Mouse (Mus musculus): ENCODE results near the gene Robo3.

Robo3 gene

DNA sequence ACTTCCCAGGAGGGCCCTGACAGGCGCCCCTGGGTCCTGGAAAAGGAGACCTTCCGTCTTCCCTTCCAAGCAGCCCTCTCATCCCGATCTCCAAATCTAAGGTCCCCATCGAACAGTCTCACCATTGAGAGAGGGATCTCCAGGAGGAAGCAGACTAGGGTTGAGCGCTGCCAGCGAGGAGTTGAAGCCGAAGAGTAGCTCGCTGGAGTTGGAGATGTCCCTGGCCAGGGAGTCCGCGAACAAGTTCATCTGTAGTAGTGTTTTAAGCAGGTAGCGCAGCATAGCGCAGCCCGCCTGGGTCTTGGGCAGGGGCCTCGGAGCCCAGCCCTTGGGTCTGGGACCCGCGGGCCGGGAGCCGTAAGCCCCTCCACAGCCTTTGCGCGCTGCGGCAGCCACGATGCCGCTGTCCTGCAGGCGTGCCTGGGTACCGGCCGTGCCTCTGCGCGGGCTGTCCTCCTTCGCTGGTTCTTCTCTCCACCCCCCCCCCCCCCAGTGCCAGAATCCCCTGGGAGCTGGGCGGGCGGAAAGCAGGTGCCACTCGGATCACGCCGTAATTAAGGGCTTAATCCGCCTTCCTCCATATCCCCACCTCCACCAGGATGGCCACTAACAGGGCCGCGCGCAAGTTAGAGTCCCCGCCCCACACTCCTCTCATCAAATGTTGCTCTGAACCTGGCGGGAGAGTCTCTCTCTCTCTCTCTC lies at the start of gene Robo3:
Gene Robo3 (minus strand): TSS at position 527 of the 702 bp plus-strand sequence.
- no peak for DNase-seq

DNA sequence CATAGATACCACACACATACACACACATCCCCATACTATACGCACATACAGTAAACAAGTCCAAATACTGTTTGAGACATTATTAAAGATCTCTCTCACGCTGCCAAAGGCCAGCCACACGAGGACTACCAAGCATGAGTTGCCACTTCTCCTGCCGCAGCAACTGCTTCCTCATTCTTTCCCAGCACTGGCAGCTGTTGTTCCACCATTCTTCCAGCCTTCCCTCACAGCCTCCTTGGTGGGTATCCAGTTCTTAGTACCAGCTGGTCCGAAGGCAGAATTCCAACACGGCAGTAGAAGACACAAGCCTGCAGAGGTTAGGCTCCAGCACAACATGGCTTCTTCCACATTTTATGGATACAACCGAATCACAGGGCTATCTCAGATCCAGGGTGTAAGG lies 41.9 kb upstream of the Robo3 start:
- DNase-seq, result no peak

DNA sequence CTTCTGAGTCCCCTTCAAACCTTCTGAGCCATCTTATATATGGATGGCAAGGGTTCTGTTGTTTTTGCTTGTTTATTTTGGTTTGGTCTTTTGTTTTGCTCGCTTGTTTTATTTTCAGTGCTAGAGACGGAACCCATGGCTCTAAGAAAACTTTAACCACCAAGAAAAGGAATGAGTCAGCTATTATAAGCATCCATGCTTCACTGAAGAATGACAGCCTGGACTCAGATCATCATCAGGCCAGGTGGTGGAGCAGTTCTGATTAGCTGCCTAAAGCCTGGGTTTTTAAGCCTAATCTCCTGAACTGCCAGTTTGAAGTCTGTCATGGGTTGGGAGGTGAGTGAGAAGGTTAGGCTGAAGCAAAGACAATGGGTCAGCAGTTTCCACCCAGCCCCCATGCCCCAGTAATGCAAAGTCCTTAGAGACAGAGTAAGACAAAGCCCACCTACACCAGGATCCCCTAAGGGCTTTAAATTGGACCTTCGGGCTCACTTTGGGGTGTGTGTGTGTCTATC lies 40.6 kb upstream of the Robo3 start:
- no peak for DNase-seq

DNA sequence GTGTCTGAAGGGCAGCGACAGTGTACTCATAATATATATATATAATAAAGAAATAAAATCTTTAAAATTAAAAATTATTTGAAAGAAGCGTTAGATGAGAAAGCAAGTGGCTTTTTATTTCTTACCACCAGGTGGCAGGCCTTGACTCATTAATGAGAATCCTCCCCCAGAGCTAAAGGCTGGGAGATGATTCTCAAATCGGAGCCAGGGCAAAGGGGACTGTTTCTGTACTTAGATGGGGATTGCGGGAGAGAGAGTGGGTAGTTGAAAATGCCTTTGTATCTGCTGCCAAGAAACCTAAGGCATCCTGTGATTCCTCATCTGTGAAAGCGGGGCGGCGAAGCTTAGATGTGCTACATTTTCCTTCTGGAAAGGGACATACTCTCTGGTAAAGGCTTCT lies 29.7 kb upstream of the Robo3 start:
- DNase-seq, result peak; percentile 65

DNA sequence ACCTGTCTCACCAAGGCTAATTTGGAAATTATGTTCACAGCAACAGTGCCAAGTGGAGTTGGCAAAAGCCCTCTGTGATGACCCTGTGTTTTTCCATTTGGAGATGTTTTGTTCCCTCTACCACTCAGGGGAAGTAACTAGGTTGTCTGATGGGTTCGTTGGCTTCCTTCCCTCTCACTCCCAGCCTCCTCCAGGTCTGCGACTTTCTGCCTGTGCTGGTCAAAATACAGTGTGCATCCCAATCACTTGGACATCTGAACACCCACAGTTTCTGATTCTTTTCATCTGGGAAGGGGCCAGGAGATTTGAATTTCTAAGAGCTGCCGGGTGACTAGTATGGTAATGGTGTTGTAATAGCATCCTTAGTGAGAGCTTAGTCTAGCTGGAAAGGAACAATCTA lies 28.5 kb upstream of the Robo3 start:
- no peak for DNase-seq

DNA sequence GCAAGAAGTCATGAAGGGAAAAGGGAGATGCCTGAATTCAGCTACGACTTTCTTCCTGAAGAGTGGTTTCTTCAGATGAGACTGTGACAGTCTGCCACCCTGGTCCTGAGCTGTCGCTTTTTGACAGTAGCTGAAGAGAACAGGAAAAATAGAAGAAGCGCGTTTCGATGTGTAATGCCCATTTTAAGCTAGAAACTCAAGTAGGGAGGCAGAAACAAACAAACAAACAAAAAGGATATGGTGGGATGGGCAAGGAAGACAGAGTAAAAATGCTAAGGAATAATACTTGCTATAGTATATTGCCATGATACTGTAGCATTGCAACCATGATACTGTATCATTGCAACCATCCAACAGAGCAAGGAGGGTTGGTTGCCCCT lies 27.9 kb upstream of the Robo3 start:
- DNase-seq, result no peak

DNA sequence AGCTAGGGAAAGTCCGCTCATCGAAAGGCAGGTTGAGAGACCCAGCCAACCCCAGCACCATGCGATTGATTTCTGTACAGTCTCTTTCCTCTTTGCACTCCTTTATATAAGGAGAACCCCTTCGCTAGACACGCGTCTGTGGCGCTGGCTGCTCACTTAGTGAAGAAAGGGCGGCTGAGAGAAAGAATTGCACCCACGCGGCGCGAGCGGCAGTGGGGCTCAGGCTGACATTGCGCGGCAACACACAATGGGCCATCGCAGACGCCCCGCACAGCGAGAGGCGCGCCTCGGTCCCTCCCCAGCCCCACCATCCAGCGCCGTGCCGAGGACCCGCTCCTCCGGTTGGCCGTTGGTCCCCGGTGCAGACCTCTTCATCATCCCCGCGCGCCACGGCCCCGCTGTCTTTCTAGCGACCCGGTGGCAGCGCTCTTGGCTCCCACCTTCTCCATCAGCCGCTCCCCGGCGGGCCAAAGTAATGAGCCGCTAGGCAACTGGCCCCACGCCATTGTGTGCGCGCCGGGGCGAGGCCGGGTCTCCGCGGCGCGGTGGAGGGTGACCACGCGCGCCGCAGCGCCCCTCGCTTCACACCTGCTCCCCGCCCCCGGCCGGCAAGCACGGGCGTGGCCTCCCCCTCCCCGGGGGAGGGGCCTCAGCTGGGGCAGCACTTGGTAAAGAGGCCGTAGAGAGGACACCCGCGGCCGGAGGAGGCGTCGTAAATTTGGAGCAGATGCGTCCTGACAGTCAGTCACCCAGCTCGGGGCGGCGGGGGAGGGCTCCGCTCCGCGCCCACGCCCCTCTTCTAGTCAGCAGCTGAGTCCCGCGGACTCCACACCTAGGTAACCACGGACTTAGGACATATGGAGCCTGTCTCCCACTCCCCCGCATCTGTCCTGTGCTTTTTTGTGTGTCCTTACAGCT lies 27.3 kb upstream of the Robo3 start:
- peak; percentile 47 for DNase-seq

DNA sequence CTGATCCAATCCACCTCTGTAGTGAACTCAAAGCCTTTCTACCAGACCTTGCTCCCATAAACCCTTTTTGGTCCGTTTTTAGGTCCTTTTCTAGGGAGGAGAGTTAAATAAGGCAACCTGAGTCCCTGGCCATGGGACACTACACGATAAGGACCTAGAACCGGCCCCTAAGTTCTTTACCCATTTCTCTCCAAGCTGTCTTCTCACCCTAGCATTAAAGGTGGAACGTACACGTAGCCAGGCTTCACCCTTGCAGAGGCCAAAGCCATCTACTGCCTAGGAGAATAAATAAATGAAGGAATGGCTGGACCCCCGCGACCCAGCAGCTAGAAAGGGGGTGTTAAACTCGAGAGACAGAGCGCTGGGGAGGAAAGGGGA lies 26.6 kb upstream of the Robo3 start:
- no peak for DNase-seq

DNA sequence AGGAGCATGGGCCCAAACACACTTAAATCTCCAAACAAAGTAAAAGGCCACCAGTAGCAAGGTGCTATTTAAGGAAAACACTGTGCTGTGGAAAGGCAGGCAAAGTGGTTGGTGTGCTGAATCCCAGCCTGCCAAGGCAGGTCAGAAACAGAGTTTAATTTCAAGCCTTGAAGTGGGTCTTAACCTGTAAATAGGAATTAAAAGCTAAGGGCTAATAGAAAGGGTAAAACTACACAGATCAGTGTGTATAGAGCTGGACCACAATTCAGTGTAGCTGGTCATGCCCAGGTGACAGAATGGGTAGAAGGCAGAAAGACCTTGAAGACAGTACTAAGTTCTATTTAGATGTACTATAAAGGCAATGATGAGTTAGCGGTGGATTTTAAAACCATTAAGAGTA lies 24.1 kb upstream of the Robo3 start:
- DNase-seq, result no peak

DNA sequence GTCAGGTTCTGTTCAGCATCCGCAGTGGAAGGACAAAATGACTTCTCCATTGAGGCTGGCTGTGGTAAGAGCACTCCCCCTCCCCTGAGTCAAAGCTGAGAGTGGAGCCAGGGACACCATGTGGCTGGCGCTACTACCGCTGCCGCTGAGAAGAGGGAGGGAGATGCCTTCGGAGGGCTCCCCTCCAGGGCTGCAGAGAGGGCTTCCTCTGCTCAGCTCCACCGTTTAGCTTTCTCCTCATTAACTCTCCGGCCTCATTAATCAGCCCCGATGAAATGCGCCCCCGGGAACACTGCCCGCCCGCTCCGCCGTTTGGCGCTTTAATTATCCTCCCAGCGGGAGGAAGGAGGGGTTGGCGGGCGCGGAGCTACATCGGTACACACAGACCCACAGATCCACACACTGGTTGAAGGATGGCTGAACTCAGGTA lies 23.4 kb upstream of the Robo3 start:
- peak; percentile 12 for DNase-seq

DNA sequence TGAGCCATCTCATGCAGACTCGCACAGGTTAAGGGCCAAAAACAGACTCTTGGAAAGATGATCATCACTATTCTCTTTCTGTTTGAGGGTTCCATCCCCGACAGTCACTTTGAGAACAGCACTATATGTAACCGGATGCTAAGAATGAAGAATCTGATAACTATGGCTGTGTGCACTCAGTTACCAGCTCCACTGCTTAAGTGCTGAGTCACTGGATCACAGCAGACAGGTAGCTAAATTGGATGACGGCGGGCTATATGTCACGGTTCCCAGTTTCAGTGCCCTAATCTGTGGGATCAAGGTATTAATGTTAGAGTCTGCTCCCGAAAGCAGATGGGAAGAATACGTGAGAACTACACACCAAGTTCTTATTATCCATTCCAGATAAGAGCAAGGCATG lies 22.8 kb upstream of the Robo3 start:
- DNase-seq, result no peak

DNA sequence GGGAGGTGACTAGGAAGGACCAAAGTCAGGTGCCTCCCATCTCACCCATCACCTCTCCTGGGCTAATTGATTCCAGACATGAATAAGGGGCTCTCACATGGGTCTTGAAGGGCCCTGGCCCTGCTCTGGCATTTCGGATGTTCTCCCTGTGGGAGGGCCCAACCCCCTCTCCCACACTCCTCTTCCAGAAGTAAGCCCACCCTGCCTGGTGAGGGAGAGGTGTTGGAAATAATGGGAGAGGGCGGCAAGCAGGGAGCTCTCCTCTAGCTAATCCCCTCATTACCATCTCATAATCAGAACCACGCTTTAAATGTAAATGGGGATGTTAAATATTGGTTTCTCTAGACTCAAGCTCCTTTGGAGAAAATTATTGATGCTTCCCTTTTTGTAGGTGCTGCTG lies 21.9 kb upstream of the Robo3 start:
- DNase-seq, result no peak

DNA sequence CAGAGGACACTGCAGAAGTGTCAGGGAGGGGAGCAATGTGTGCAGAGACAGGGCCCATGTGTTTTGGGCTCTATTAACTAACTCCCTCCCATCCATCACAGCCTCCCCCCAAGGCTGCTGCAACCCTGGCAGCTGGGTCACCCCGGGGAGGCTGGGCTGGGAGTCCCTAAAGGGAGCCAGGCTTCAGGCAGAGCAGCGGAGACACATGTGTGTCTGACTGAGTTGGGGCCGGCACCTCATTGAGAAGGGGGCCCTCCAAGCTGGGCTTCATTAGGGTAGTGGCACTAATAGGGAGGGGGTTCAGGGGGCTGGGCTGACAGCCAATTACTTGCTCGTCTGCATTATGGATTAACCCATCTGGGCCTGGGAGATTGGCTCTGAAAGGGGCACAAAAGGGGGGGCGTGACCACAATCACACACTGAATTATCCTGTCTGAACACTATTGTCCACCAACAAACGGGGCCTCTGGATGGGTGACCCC lies 21.0 kb upstream of the Robo3 start:
- no peak for DNase-seq

DNA sequence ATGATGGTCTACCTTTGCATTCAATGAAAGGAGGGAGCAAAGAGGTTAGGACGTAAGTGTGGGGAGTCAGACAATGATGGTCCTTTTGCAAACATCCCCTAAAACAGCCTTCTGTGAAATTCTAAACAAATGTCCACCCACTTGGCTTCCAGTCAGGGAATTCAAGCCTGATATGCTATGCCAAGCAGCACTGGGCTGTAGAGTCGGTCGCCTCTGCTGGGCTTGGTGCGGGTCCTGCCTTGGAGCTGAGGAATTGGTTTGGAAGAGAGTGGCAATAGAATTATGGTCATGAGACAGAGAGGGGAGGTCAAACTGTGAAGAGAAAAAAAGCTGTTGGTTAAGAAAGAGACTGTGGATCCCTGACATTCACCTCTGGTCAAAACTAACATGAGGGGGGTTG lies 20.3 kb upstream of the Robo3 start:
- no peak for DNase-seq

DNA sequence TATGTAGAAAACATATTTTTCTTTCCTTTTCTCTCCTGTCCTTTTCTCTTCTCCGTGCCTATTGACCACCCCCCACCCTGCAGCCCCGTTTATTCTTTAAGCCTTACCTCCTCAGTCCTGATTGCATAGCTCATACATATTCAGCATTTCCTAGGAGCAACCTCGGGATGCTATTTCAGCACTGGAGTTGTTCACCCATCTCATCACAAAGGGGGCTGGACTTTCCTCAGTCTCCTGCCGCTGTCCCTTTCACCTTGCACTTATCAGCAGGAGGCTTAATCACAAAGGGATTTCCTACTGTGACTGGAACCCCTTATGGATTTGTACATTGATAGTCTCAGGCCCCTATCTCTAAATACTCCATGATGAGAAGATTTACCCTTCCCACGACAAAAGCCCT lies 19.4 kb upstream of the Robo3 start:
- DNase-seq, result no peak

DNA sequence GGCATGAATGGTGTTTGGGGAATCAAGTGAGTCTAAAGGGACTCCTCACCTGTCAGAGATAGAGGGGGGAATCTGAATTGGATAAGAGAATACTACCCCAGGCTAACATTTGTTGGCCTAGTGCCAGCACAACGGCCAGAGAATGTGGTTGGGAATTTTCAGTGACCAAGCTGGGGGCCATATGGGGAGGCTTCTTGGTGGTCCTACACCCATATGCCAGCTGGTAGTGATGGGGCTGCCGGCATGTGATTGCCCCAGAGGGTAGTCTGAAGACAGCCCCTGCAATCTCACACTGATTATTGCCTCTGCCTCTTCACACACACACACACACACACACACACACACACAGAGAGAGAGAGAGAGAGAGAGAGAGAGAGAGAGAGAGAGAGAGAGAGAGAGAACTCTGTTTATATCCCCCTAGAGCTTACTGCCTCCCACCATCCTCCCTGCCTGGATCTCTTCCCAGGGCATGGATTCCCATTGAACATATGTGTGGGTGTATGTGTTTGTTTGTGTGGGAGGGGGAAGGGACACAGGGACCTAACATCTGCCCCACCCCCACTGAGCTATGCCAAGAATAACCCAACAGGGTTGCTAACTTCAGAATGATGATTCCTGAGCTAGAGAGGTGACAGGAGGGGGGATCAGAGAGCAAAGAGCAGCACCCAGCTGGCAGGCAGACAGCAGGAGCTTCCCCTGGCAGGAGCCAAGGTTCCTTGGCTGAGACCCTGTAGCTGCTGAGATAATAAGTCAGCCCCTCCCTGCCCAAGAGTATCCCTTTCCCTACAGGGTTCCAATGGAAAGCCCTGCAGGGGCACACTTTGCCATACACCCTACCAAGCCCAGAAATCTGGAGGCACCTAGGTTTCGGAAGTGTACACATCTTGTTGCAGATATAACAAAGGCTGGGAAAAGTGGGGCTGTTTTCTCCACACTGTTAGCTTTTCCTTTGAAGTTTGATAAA lies 5.0 kb upstream of the Robo3 start:
- DNase-seq, result peak; percentile 58

DNA sequence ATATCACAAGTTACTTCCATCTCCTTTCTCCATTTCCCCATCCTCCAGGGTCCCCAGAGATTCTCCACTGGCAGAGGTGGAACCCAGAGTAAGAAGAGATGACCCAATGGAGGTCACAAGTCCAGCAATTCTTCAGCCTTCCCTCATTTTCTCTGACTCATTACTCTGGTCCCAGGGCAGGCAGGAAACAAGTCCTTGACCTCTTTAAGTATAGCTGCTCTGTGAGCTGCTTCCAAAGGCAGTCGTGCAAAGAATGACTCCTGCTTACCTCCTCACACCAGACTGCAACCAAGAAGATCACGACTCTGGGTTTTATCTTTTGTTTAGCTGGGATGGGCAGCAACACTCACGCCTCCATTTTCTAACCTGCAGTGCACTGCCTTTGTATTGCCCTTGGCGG lies 2.6 kb upstream of the Robo3 start:
- DNase-seq, result no peak

DNA sequence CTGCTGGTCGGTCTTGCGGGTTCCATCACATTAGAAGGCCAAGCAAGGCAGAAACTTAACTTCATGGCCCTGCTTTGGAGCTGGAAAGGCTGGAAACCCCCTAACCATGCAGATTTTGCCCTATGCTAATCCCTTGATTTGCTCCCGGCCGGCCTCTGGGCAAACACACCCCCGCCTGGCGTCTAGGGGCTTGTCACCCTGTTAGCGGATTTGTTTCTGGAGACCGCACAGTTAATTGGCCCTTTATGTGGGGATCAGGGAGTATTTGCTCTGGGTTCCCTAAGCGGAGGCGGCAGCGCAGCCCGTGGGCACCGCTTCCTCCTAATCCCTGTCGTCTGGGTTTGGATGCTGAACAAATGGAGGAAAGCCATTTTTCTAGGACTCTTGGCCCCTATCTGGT lies 1.9 kb upstream of the Robo3 start:
- DNase-seq, result no peak

DNA sequence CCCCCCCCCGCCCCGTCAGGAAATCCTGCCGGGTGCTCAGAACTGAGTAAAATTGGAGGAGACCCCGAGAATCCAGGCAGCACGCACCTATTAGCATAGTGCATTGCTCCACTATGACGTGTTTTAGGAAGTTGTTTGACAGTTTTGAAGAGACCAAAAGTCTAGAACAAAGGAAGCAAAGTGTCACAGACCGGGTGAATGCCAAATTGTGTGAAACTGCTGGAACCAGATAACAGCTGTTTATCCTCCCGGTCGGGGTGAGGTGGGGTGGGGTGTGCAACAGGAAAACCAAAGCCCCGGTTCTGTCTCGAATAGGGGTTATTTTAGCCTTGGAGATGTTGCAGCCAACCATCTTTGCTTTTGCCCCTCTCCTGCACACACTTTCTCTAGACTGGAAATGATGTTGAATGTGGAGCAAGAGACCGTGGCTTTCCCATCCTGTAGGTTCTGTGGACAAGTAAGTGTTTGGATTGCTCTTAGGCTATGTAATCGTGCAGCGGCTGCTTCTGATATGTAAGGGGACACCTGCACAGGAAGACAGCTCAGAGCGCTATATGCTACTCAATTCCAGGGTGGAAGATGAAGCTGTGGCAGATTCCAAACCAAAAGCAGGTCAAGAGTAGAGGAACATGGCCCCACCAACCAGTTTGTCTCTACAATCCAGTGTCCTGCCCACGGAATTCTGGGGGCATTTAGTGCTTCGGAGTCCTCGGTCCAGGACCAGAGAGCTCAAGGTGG lies 946 bp upstream of the Robo3 start:
- peak; percentile 60 for DNase-seq

DNA sequence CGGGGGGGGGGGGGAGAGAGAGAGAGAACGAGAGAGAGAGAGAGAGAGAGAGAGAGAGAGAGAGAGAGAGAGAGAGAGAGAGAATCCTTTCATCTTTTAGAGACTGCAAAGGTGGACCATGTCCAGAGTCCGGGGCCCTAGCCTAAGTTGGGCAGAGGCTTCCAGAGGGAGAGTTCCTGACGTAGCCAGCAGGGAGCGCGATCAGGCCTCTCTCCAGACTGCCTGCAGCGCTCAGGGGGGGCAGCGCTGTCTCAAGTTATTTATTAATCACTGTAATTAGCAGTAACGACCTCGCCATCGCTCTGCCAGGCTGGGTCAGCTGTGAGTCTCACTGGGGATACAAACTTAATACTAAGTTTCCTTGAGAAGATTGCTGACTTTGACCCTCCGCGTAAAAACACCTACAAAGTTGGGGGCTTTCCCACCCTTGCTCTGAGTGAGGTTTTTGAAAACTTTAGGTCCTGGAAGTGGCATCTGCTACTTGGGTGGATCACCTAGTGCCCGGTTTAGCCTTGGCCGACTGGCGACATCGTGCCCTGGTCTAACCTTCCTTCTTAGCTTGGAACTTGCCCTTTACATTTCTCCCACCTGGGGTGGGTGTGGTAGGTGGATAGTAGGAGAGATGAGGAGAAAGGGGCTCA lies 900 bp downstream of the Robo3 start:
- DNase-seq, result peak; percentile 85

DNA sequence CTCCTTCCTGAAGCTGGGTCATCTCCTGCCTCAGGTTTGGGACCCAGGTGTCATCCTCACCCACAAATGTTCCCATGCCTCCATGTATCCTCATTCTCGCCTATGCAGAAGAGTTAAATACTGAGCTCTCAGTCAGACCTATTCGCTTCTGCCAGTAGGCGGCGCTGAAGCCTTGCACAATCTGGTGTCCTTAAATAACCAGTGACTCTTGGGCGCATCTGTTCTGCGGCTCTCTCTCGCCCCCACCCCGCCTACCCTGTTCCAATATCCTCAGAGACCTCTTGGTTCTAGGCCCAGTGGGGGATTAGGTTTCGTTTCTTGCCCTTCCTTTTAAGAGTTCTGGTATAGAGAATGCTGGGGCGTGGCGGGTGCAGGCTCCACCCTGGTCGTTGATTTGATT lies 2.5 kb downstream of the Robo3 start:
- peak; percentile 90 for DNase-seq

DNA sequence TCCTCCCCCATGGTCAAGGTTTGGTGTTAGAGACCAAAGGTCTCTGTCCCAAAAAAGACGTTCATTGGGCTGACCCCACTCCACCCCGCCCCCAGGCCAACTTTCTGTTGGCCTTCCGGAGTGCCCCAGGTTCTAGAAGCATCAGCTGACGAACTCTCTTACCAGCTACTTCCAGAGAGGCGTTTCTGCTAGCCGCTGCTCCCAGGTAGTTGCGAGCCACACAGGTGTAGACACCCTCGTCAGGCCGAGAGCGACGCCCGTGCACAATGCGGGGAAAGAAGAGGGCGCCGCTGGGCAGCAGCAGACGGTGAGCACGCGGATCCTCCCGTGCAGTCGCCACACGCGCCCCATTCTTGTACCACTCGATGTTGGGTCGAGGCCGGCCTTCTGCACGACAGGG lies 3.7 kb downstream of the Robo3 start:
- no peak for DNase-seq
